Mouse (Mus musculus): ENCODE results near the gene Slc48a1. TPM values are rescaled to one million over a fixed set of nuclear protein-coding genes. Genes with fewer than 3 reads are reported as not detected.
A peak's percentile ranks its signal among the peaks of the same experiment; 100 is the strongest.

Slc48a1 gene
- polyA plus RNA-seq, 1 experiment from 2014 or later = 69.5 TPM

DNA sequence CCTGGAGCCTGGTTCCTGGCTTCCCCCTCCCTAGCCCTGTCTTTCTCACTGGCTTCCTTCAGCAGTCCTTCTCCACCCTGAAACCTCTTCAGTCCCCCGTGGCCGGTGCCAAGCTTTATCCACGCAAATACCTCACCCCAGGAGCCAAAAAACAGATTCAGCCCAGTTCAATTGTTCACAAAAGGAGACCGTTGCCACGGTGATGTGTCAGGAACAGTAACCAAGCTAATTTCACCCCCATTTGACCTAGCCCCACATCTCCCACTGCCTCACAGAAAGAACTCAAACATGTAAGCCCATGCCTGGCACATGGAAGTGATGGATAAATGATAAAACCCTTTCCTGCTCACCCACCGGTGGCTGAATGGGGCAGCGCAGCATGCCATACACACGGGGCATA lies 12.1 kb upstream of the Slc48a1 start:
- Histone ChIP-seq H3K27ac (ENCODE audit: low read length) (peak overlapping the region; percentile 81), H3K36me3 (ENCODE audit: insufficient read depth, low read length) (no peaks in the 10 kb centered on the region), H3K4me1 (ENCODE audit: insufficient read depth, low read depth, low read length) (peaks cover 10% of the 10 kb centered on the region), H3K9me3 (ENCODE audit: low read length) (no peaks in the 10 kb centered on the region), H3K27me3 (replicated peaks; ENCODE audit: insufficient read depth, low read length) (no peaks in the 10 kb centered on the region), H3K4me2 (replicated peaks; ENCODE audit: low read depth, low read length) (peak overlapping the region; percentile 69), H3K9ac (replicated peaks; ENCODE audit: low read depth) (peak overlapping the region; percentile 55), H3K4me3 (ENCODE audit: low read depth, low read length) (peak overlapping the region; percentile 55)
- no peak for ATAC-seq
- no peak for DNase-seq (ENCODE audit: low spot score)
- WGBS = 24% methylated on average over 8 of the region's 8 CpGs
- no peak for TF ChIP-seq EP300 (IDR thresholded peaks at IDR 0.05)
- no peak for TF ChIP-seq CTCF (IDR thresholded peaks at IDR 0.05)

DNA sequence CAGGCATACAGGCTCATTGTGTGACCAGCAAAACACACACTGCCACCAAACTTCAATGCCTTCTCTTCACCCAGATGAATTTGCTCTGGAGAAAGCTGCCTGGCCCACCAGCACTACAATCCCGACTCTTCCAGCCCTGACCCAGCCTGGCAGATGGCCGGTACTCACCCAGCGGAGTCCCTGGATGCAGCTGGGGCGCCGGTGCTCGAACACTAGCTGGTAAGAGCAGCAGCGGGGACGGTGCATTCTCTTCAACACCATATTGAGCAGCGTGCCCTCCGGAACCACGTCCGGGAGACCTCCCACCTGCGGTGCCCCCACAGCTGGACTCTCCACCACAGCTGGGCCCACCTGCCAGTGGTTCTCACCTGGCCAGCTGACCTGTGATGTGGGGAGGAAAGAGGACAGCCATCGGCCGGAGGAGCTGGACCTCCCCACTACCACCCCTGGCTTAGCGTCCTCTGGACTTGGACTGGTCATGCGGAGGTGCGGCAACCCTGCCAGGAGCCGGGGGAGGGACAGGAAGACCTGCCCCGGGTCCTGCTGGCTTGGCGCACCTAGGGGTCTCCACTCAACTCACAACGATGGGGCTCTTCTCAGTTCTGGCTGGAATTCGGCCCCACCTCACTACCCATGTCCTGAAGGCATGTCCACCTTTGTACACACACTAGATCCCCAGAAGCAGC lies 11.6 kb upstream of the Slc48a1 start:
- H3K27me3 ChIP-seq (replicated peaks; ENCODE audit: insufficient read depth, low read length) = no peaks in the 10 kb centered on the region
- no peaks in the 10 kb centered on the region for H3K36me3 ChIP-seq (ENCODE audit: insufficient read depth, low read length)
- peak overlapping the region; percentile 55 for H3K9ac ChIP-seq (replicated peaks; ENCODE audit: low read depth)
- H3K4me2 ChIP-seq (replicated peaks; ENCODE audit: low read depth, low read length) = peak overlapping the region; percentile 69
- no peaks in the 10 kb centered on the region for H3K9me3 ChIP-seq (ENCODE audit: low read length)
- WGBS = 7% methylated on average over 23 of the region's 23 CpGs
- ATAC-seq = no peak
- TF ChIP-seq CTCF (IDR thresholded peaks at IDR 0.05) (no peak), EP300 (IDR thresholded peaks at IDR 0.05) (no peak)
- peak overlapping the region; percentile 55 for H3K4me3 ChIP-seq (ENCODE audit: low read depth, low read length)
- H3K4me1 ChIP-seq (ENCODE audit: insufficient read depth, low read depth, low read length) = peaks cover 10% of the 10 kb centered on the region
- peak overlapping the region; percentile 81 for H3K27ac ChIP-seq (ENCODE audit: low read length)
- DNase-seq (ENCODE audit: low spot score) = no peak

DNA sequence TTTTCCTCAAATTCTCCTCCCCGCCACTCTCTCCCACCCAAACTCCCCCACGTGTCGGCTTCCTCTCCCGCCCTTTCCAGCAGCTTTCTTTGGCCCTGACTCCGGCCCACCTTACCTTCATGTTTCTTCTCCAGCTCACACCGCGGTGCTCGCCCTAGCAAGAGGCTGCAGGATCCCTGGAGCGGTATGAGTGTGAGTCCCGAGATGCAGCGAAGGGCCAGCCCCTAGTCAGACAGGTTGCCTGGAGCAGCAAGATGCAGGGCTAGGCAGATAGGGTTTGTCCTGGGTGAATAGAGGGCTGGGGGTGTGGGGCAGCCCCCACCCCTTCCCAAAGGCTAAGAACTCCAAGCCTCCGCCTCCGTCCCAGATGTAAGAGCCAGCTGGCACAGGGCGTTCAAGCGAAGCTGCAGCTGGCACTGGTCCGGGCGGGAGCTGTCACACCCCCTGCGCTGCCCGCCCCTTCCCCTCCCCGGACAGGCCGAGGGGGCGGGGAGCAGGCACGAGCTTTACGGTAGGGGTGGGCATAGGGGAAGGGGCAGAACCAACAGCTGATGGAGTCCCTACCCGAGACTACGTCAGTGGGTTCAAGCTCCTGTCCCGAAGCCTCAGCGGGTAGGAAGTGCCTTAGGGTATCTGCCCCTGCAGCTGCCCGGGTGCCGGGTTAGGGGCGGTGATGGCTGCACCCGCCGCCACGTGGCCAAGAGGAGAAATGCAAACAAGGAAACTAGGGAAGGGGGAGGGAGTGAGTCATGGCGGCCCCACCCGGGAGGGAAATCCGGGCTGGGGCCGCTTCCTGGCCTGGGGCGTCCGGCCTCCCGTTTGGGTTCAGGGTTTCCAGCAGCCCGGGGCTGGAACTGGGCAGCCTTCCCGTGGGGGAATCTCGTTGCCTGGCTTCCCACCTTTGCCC lies 10.8 kb upstream of the Slc48a1 start, which contains the start of gene Rapgef3:
Gene Rapgef3 (minus strand): TSS at position 693 of the 907 bp plus-strand sequence.
- TF ChIP-seq CTCF (IDR thresholded peaks at IDR 0.05) (peak; percentile 81), EP300 (IDR thresholded peaks at IDR 0.05) (peak; percentile 93)
- Histone ChIP-seq H3K9me3 (ENCODE audit: low read length) (no peaks in the 10 kb centered on the region), H3K36me3 (ENCODE audit: insufficient read depth, low read length) (no peaks in the 10 kb centered on the region), H3K4me1 (ENCODE audit: insufficient read depth, low read depth, low read length) (peaks cover 15% of the 10 kb centered on the region), H3K27me3 (replicated peaks; ENCODE audit: insufficient read depth, low read length) (no peaks in the 10 kb centered on the region), H3K27ac (ENCODE audit: low read length) (peak within 1 kb of the TSS; percentile 81), H3K4me2 (replicated peaks; ENCODE audit: low read depth, low read length) (peak within 1 kb of the TSS; percentile 69), H3K9ac (replicated peaks; ENCODE audit: low read depth) (peak within 1 kb of the TSS; percentile 55), H3K4me3 (ENCODE audit: low read depth, low read length) (peak within 1 kb of the TSS; percentile 55)
- ATAC-seq (peak; percentile 88), DNase-seq (ENCODE audit: low spot score) (peak; percentile 93)
- WGBS = under 1% methylated on average over 36 of the region's 44 CpGs

DNA sequence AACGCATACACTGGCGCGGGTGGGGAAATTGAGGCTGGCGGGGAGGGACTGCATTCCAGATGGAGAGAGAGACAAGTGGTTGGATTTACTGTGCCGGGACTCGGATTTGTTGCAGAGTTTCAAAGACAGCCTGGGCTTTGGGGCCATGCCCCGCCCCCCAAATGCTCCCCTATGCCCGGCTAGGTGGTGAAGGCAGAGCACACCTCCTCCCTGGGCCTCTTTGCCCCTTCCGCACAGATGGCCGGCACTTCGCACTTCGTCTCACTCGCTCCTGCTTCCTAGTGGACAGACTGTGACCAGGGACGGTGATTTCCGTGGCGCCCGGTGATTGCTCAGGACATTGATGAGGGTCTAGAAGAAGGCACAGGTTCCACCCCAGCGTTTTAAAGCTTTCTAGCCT lies 10.1 kb upstream of the Slc48a1 start:
- ATAC-seq (peak; percentile 42), DNase-seq (ENCODE audit: low spot score) (peak; percentile 71)
- no peaks in the 10 kb centered on the region for H3K9me3 ChIP-seq (ENCODE audit: low read length)
- peak overlapping the region; percentile 69 for H3K4me2 ChIP-seq (replicated peaks; ENCODE audit: low read depth, low read length)
- TF ChIP-seq CTCF (IDR thresholded peaks at IDR 0.05) (peak; percentile 63), EP300 (IDR thresholded peaks at IDR 0.05) (no peak)
- no peaks in the 10 kb centered on the region for H3K36me3 ChIP-seq (ENCODE audit: insufficient read depth, low read length)
- peak overlapping the region; percentile 81 for H3K27ac ChIP-seq (ENCODE audit: low read length)
- 1% methylated on average over 17 of the region's 18 CpGs for WGBS
- H3K4me3 ChIP-seq (ENCODE audit: low read depth, low read length) = peak overlapping the region; percentile 55
- H3K4me1 ChIP-seq (ENCODE audit: insufficient read depth, low read depth, low read length) = peaks cover 16% of the 10 kb centered on the region
- H3K27me3 ChIP-seq (replicated peaks; ENCODE audit: insufficient read depth, low read length) = no peaks in the 10 kb centered on the region
- peak overlapping the region; percentile 33 for H3K9ac ChIP-seq (replicated peaks; ENCODE audit: low read depth)

DNA sequence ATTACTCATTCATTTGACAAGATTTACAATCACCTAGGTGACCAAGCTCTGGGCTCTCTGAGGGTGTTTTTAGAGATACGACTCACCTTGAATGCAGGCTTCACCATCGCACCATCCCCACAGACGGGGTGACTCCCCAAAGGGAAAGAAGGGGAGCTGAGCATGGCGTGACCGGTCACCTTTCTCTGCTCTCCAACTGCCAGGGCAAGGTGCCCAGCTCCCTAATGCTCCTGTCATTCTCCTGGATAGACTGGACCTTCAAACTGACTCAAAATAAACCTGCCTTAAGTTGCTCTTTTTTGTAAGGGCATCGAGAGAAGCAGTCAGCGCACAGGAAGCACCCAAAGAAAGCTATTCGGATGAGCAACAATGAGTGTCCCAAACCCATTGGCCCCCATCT lies 8.0 kb upstream of the Slc48a1 start:
- TF ChIP-seq EP300 (IDR thresholded peaks at IDR 0.05) = no peak
- TF ChIP-seq CTCF (IDR thresholded peaks at IDR 0.05) = no peak
- 83% methylated on average over 8 of the region's 8 CpGs for WGBS
- no peak overlapping the region for H3K9ac ChIP-seq (replicated peaks; ENCODE audit: low read depth)
- no peaks in the 10 kb centered on the region for H3K9me3 ChIP-seq (ENCODE audit: low read length)
- H3K4me2 ChIP-seq (replicated peaks; ENCODE audit: low read depth, low read length) = no peak overlapping the region
- H3K4me3 ChIP-seq (ENCODE audit: low read depth, low read length) = no peak overlapping the region
- ATAC-seq = no peak
- no peaks in the 10 kb centered on the region for H3K27me3 ChIP-seq (replicated peaks; ENCODE audit: insufficient read depth, low read length)
- peaks cover 19% of the 10 kb centered on the region for H3K4me1 ChIP-seq (ENCODE audit: insufficient read depth, low read depth, low read length)
- no peak for DNase-seq (ENCODE audit: low spot score)
- no peak overlapping the region for H3K27ac ChIP-seq (ENCODE audit: low read length)
- H3K36me3 ChIP-seq (ENCODE audit: insufficient read depth, low read length) = no peaks in the 10 kb centered on the region

DNA sequence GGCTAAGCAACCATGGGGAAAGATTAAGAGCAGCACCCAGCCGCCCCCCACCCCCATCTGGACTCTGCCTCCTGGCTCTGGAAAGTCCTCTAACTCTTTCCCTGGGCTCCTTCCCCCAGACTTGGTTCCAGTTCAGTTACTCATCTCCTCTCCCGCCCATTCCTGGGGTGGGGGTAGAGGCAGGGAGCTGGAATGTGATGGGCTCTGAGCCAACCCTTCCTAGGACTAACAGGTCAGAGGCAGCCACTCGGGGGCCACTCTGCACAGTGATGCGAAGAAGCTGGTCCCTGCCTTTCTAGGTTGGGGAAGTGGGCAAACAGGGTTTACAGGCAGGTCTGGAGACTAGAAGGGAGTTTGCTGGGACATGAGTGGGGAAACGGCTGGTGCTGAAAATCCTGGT lies 5.2 kb upstream of the Slc48a1 start:
- ATAC-seq = peak; percentile 91
- DNase-seq (ENCODE audit: low spot score) = peak; percentile 96
- 0 out of 2 replicates have a peak overlapping the region, but pooled peaks have one; percentile 3 for H3K4me2 ChIP-seq (replicated peaks; ENCODE audit: low read depth, low read length)
- H3K36me3 ChIP-seq (ENCODE audit: insufficient read depth, low read length) = no peaks in the 10 kb centered on the region
- H3K4me3 ChIP-seq (ENCODE audit: low read depth, low read length) = no peak overlapping the region
- no peaks in the 10 kb centered on the region for H3K9me3 ChIP-seq (ENCODE audit: low read length)
- TF ChIP-seq EP300 (IDR thresholded peaks at IDR 0.05) (peak; percentile 90), CTCF (IDR thresholded peaks at IDR 0.05) (peak; percentile 24; the same call in 1 of the 2 replicates)
- H3K9ac ChIP-seq (replicated peaks; ENCODE audit: low read depth) = no peak overlapping the region
- peaks cover 19% of the 10 kb centered on the region for H3K4me1 ChIP-seq (ENCODE audit: insufficient read depth, low read depth, low read length)
- peak overlapping the region; percentile 88 for H3K27ac ChIP-seq (ENCODE audit: low read length)
- no peaks in the 10 kb centered on the region for H3K27me3 ChIP-seq (replicated peaks; ENCODE audit: insufficient read depth, low read length)
- 9% methylated on average over 5 of the region's 5 CpGs for WGBS
